Mouse (Mus musculus): Measurements from ENCODE around the gene Pspn.
A peak's percentile ranks its signal among the peaks of the same experiment; 100 is the strongest.

DNA sequence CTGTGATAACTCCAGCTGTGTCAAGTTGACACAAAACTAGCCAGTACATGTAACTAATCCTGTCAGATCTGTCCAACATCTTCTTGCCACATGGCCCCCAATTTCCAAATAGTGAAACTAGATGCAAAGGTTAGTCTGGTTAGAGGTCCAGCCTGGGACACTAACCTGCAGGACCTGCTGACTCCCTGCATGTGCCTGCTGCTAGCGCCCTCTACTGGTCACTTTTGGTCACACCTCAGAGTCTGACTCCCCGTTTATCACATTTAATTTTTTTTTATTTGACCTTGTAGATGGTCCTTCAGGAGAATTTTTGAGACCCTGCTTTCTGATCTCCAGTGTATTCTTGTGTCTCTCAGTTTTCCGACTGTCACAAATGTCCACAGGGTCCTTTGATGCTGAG, 48.9 kb downstream of the Pspn start:
- TF ChIP-seq CTCF (IDR thresholded peaks at IDR 0.05; ENCODE audit: low read depth) (peak; percentile 65), EP300 (IDR thresholded peaks at IDR 0.05; ENCODE audit: low read depth) (no peak)

All from heart, postnatal 0 days (tissue).